Mouse (Mus musculus) heart, adult 2 months (tissue): ENCODE measurements around the gene Mov10.

Experiments used
- CTCF ChIP-seq: fragments of 200-600 bp; IDR thresholded peaks from 2 replicates; pipeline ENCODE4 v1.8.1; 2022; ENCODE audit warnings: antibody characterized with exemption, mild to moderate bottlenecking, moderate library complexity
- EP300 ChIP-seq: fragments of 200-500 bp; IDR thresholded peaks from 2 replicates; pipeline ENCODE4 v1.6.1; 2011; ENCODE audit warnings: low read depth, low read length, control low read depth; ENCODE audit not compliant: insufficient read depth
- POLR2A ChIP-seq: fragments of 200-500 bp; IDR thresholded peaks from 2 replicates; pipeline ENCODE4 v1.6.1; 2011; ENCODE audit warnings: mild to moderate bottlenecking, low read depth, low read length, control low read depth; ENCODE audit not compliant: insufficient read depth

- TF ChIP-seq CTCF = no peak
- no peak for TF ChIP-seq POLR2A
- TF ChIP-seq EP300 = no peak
Measured at GRCm38 (mm10) chr3:104791671-104792070, 26.7 kb downstream of the Mov10 start.
